Mouse (Mus musculus) urinary bladder, postnatal 25 days (tissue): Measurements from ENCODE around the gene Olfr366.
"Not testable (repeated sequence)": the region's sequence is repeated elsewhere in the genome, so short reads cannot be mapped to it uniquely, and the experiment has no call there.

Source experiments
- DNase-seq: peaks from one replicate; pipeline ENCODE4 v3.0.0; 2022; ENCODE audit warnings: low spot score

Olfr366 gene

DNA sequence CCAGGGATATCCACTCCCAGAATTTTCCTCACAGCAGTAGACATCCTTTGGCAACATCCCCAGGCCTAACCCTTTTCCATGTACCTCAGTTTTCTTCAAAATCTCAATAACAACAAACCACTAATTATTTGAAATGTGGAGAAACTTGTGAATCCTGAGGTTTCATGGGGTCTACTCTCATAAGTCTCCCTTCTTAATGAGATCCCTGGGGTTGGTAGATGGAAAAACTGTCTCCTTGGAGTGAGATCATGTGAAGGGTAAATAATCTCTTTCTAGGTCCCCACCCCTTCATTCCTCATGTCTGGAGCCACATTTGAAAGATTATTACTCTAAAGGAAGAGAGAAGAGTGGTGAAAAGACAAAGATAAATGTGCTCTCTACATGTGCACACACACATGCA lies at the start of gene Olfr366:
Olfr366 (plus strand) TSS at position 301 of the 400 bp plus-strand sequence.
- no peak for DNase-seq

DNA sequence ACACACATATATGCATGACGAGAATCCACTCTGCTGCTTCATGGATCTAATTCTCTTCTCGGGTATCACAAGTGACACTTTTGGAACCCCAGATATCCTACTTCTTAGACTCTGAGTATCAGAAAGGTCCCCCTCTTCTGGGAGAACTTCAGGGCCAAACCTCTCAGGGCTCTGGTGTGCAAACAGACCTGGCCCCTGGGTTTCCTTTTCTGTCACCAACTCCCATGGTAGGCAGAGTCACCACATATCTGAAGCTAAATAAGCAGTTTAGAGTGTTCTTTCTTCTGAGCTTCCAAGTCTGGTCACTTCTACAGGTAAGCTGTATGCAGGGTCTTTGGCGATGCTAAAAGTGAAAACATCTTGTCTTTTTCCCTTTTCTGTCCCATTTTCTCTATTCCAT lies 23.5 kb upstream of the Olfr366 start, which contains the start of gene Olfr365:
Olfr365 (plus strand) TSS at position 301 of the 400 bp plus-strand sequence.
- no peak for DNase-seq

DNA sequence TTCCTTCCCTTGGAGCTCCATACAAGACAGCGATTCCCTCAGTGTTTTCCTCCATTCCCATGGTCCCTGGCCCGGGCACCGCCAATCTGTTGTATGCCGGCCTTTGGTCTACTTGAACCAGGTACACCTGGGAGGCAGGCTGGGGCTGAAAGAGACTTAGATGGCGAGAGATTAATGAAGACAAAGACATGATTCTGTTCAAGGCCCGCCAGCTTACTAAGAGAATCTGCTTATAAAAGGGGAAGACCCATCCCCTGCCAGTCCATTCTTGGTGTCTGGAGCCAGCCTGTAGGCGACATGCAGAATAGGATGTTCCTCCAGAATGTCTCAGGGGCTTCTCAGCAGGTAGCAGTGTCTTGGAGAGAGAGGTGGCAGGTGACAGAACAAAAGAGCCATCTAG lies 50.4 kb downstream of the Olfr366 start:
- not testable (repeated sequence) for DNase-seq
